Mouse (Mus musculus) layer of hippocampus, adult 9-11 months (tissue): ENCODE measurements at regions not wholly inside any gene's neighbourhood (a gene's known extent, or its start where the extent isn't known, plus 50 kb on each side); places are given as distances from the start of the nearest gene placed in this dataset.

Experiments
- DNase-seq: peaks from one replicate; pipeline ENCODE4 v3.0.0; 2022

DNA sequence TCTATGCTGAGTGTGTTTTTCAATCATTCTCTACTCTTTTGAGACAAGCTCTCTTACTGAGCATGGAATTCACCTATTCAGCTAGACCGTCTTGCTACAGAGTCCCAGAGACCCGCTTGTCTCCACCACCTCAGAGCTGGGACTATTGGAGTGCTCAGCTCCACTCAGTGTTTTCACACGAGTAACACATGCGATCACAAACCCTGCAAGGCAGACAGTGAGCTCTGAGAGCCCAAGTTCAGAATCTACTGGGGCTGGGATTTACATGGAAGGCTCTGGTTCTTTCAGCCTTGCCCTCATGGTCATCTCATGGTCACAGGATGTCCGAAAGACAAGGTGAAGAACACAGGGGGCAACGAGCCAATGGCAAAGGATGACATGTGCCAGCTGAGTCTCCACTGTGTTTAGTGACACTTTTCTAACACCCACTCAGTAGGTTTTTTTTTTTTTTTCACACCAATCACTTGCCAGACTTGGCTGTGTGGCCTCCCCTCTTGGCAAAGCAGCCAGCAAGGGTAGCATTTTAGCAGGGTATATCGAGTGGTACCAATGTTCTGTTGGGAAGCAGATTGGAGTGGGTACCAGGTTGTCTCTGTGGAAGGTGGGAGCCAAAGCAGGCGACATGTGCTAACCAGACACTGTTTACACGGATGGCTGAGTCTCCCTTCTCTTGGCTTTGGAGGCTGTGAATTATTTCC, 51.2 kb upstream of the Gtsf1l start:
- peak; percentile 69 for DNase-seq

DNA sequence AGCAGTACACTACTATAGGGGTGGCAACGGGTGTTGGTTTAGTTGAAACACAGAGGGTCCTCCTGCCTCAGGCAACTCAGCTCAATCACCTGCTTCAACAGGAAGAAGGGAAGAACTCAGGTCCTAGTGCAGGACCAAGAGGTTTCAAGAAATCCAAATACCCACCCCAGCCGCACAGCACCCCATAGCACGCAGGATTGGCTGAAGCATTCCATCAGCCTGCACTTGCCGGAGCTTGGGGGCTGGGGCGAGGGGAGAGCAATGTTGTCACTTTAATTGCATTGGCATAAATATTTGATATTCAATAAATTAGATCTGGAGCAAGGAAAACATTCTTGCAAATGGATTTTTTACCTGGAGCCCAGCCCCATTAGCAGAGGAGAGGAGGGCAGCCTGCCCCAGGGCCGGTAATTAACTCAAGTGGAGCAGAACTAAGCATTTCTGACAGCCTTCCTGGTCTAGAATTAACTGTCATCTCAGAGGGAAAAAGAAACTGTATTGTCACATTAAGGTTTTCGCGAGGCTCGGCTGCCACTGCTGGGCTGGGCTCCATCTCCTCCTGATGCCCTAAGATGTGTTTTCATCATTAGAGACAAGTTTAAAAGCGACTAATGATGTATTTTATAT, 55.2 kb upstream of the Gtsf1l start:
- DNase-seq = no peak

DNA sequence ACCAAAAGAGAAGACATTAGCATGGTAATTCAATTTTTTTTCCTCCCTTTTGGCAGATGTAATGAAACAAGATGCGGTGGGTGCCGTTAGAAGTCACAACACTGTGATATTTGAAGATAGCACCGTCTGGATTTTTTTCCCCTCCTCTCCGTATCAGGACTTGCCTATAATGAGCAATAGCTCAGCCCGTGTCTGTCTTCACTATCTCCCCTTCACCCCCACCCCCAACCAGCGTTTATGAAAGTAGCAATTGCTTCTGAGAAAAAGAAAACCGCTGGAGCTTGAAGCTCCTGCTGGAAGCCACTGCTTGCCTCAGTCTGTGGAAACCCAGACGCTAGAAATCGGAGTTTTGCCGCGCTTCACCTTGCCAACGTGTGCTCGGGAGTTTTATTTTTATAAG, 55.8 kb upstream of the Gtsf1l start:
- DNase-seq = no peak

DNA sequence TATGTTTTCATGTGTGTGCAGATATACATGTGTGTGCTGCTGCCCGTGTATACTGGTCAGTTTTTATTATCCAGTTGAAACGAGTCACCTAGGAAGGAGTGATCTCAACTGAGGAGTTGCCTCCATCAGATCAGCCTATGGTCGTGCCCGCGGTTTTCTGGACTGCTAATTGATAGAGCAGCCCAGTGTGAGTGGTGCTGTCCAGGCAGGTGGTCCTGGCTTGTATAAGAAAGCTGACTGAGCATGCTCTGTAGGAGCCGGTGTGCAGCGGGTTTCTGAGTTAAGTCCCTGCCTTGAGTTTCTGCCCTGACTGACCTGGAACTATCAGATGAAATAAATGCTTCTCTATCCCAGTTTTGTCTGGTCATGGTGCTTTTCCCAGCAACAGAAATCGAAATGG, 56.9 kb upstream of the Tox2 start:
- DNase-seq = no peak

DNA sequence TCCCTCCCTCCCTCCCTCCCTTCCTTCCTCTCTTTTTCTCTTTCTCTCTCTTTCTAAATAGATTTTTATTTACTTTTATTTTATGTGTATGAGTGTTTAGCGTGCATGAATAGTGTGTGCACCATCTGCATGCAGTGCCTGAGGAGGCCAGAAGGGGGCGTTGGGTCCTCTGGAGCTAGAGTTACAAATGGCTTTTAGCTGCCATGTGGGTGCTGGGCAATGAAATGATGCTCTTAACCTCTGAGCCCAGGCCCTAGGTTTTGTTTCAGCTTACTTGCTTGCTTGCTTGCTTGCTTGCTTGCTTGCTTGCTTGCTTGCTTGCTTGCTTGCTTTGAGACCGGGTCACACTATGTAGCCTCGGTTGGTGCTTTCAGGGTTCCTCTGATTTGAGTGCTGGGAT, 56.4 kb upstream of the Tox2 start:
- DNase-seq = no peak

DNA sequence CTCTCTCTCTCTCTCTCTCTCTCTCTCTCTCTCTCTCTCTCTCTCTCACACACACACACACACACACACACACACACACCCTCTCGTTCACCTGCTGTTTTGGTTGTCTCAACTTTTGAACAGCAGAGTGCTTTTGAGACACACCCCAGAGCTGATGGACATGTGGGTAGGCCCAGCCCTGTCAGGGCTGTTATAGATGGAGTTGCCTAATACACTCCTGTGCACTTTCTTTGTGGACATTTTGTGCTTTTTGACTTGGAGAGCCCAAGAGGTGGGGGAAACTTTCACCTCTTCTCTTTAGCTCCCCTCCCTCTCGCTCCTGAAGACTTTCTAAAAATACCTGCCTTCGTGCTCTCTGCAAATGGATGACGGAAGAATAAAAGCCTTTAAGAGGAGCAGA, 55.5 kb upstream of the Tox2 start:
- no peak for DNase-seq

DNA sequence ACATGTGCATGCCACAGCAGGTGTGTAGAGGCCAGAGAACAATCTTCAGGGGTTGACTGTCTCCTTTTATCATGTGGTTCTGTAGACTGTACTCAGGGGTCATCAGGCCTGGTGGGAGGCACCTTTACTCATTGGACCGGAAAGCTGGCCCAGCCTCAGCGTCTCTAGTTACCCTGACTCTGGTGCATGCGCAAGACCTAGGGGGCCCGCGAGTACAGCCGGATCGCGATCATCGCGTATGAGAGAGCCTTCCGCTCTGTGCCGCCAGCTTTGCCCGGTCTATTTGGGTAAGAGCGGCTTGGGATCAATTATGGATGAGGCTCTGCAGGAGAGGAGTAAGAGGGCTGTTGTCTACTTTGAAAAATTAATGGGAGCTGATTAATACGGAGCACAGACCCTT, 51.9 kb upstream of the Tox2 start:
- DNase-seq = no peak

DNA sequence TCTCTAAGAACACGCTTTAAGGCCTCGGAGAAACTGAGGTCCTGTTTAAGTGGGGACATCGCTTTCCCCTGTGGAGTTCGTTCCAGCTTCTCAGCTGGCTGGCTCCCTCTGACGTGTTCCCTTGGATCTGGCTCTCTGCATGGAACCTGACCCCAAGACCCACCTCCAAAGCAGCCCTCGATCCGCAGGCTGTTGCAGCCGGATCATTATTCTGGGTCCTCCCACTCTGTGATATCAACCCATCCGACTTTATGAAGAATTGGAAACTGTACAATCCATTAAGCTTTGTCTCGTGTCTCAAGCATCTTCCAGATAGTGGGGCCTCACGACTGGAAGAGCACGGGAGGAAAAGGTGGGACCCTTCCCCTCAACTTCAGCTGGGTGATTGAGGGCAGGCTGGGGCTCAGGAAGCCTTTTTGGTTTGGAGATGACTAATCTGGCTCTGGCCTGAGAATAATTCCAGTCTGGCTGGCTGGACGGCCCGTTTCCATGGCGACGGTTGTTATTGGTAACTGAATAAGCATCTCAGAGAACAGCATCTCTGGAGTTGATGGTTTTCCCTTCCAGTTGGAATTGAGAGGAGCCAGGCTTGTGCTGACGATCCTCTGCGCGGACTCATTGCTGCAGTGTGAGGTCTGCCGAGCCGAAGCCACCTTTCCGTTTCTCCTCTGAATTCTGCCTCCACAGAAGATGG, 50.4 kb upstream of the Tox2 start:
- DNase-seq = peak; percentile 90
